Comparison of ENCODE assay signal across 19 mouse cellular contexts in genomic region chr10:60904351-60904750, GRCm38 (mm10).
"Had no signal": no experiment of that assay in that cellular context is flagged by ENCODE, and none has a peak within 500 bp of the region (broad histone marks: within the 10 kb centered on the region; RNA-seq: fewer than 3 reads in every experiment).

No protein-coding gene starts in this region.

- H3K9ac ChIP-seq: limb, embryonic 15.5 days; liver, embryonic 14.5 days; lung, embryonic 14.5 days; midbrain, embryonic 12.5 days; neural tube, embryonic 13.5 days; neural tube, embryonic 15.5 days had no signal

- H3K27ac ChIP-seq: limb, embryonic 15.5 days; liver, embryonic 14.5 days; midbrain, embryonic 10.5 days; midbrain, embryonic 12.5 days; neural tube, embryonic 13.5 days; neural tube, embryonic 15.5 days had no signal

- H3K4me2 ChIP-seq: limb, embryonic 15.5 days; lung, embryonic 14.5 days; midbrain, embryonic 12.5 days; neural tube, embryonic 13.5 days; neural tube, embryonic 15.5 days had no signal

- H3K4me1 ChIP-seq: limb, embryonic 15.5 days; midbrain, embryonic 10.5 days; neural tube, embryonic 13.5 days had no signal

- H3K27me3 ChIP-seq: limb, embryonic 15.5 days; midbrain, embryonic 12.5 days; neural tube, embryonic 13.5 days; neural tube, embryonic 15.5 days had no signal

- H3K36me3 ChIP-seq: limb, embryonic 15.5 days; midbrain, embryonic 10.5 days; midbrain, embryonic 12.5 days; neural tube, embryonic 13.5 days; neural tube, embryonic 15.5 days had no signal

- ATAC-seq: midbrain, embryonic 16.5 days had no signal

- DNase-seq: lung, embryonic 14.5 days; lung, postnatal 10 days; midbrain, embryonic 14.5 days; retina, postnatal 1 day; right cerebral cortex, adult 18-20 months; right cerebral cortex, postnatal 25 days; right cerebral cortex, postnatal 4 days; spleen, adult 18-20 months; thymus, adult 18-20 months; thymus, postnatal 14 days; thymus, postnatal 36 days had no signal

- H3K4me3 ChIP-seq: limb, embryonic 15.5 days; midbrain, embryonic 10.5 days; midbrain, embryonic 12.5 days; myocyte; neural tube, embryonic 13.5 days; neural tube, embryonic 15.5 days had no signal

- H3K9me3 ChIP-seq: limb, embryonic 15.5 days; neural tube, embryonic 15.5 days had no signal
